Mouse (Mus musculus) bone marrow, adult 2 months (tissue): Measurements from ENCODE around the gene Acbd4. TPM values are rescaled to one million over a fixed set of nuclear protein-coding genes. Genes with fewer than 3 reads are reported as not detected.

Source experiments
- H3K27ac ChIP-seq: fragments of 200-500 bp; 2 replicates; pipeline ENCODE4 v1.5.1; 2012; ENCODE audit warnings: low read depth, mild to moderate bottlenecking, control low read depth, inconsistent platforms, low read length; ENCODE audit not compliant: control insufficient read depth, poor library complexity, insufficient read depth
- H3K4me1 ChIP-seq: fragments of 200-500 bp; 2 replicates; pipeline ENCODE4 v1.6.1; 2011; ENCODE audit warnings: low read length; ENCODE audit not compliant: control insufficient read depth, insufficient read depth
- H3K4me3 ChIP-seq: fragments of 200-500 bp; replicated peaks from 2 replicates; pipeline ENCODE3; 2011; ENCODE audit warnings: mild to moderate bottlenecking, low read depth, low read length, control low read depth; ENCODE audit not compliant: control insufficient read depth
- CTCF ChIP-seq: fragments of 200-500 bp; IDR thresholded peaks from 2 replicates; pipeline ENCODE4 v1.5.1; 2011; ENCODE audit warnings: low read length, control low read depth; ENCODE audit not compliant: control insufficient read depth, insufficient read depth
- POLR2A ChIP-seq: fragments of 200-500 bp; IDR thresholded peaks from 2 replicates; pipeline ENCODE4 v1.6.1; 2011; ENCODE audit warnings: low read depth, mild to moderate bottlenecking, control low read depth, low read length, borderline replicate concordance; ENCODE audit not compliant: control insufficient read depth
- WGBS: fragments of 180-500 bp; shearing (Covaris S2); methylation state at CpG from one replicate; pipeline ENCODE4 v1.1.7; 2018; 5-methylcytosine and 5-hydroxymethylcytosine counted together
- polyA plus RNA-seq: library from polyadenylated mRNA; stranded (reverse); fragments of >200 nt; gene quantifications from 2 replicates; pipeline ENCODE4 v1.2.4, GENCODE M21; 2011; ENCODE audit warnings: low replicate concordance; ENCODE audit not compliant: missing spikeins, insufficient read depth, insufficient read length

Acbd4 gene
- polyA plus RNA-seq, 1 experiment, result 34.1 TPM

- no peaks in the 10 kb centered on the region; the same call in 1 of the 2 replicates for H3K4me1 ChIP-seq
- H3K27ac ChIP-seq, result no peak overlapping the region
- no peak for TF ChIP-seq CTCF
- no peak for TF ChIP-seq POLR2A
- H3K4me3 ChIP-seq, result no peak overlapping the region
- 67% methylated on average over 10 of the region's 10 CpGs for WGBS
These were observed 26.6 kb upstream of the Acbd4 start for GRCm38 (mm10) chr11:103074796-103075323.

- 55% methylated on average over 7 of the region's 7 CpGs for WGBS
- no peaks in the 10 kb centered on the region; the same call in none of the 2 replicates for H3K4me1 ChIP-seq
- TF ChIP-seq CTCF (no peak), POLR2A (no peak)
- no peak overlapping the region for H3K27ac ChIP-seq
- no peak overlapping the region for H3K4me3 ChIP-seq
These were observed 25.5 kb upstream of the Acbd4 start for GRCm38 (mm10) chr11:103076010-103076409.

- WGBS, result 90% methylated on average over 8 of the region's 8 CpGs
- TF ChIP-seq CTCF (no peak), POLR2A (no peak)
- no peaks in the 10 kb centered on the region; the same call in none of the 2 replicates for H3K4me1 ChIP-seq
- no peak overlapping the region for H3K27ac ChIP-seq
- no peak overlapping the region for H3K4me3 ChIP-seq
These were observed 24.9 kb upstream of the Acbd4 start for GRCm38 (mm10) chr11:103076581-103076980.

DNA sequence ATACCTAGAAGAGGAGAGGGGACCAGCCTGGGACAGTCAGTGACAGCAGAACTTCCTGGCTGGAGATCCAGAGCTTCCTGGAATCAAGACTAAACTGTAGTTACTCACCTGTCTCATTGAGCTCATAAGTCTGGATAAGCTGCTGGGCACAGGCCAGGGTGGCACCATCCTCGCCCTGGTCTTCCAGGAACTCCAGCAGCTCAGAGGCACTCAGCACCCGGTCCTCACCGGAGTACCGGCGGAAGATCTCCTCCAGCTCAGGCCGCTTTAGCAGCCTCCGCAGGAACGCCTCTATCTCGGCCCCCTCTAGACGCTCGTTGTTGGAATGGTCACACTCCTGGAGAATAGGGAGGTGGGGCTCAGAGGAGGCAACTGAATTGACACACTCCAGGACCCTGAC lies 23.4 kb upstream of the Acbd4 start:
- Histone ChIP-seq H3K4me1 (no peaks in the 10 kb centered on the region; the same call in none of the 2 replicates), H3K4me3 (no peak overlapping the region), H3K27ac (no peak overlapping the region)
- 94% methylated on average over 11 of the region's 11 CpGs for WGBS
- TF ChIP-seq POLR2A, result no peak
- TF ChIP-seq CTCF, result no peak

DNA sequence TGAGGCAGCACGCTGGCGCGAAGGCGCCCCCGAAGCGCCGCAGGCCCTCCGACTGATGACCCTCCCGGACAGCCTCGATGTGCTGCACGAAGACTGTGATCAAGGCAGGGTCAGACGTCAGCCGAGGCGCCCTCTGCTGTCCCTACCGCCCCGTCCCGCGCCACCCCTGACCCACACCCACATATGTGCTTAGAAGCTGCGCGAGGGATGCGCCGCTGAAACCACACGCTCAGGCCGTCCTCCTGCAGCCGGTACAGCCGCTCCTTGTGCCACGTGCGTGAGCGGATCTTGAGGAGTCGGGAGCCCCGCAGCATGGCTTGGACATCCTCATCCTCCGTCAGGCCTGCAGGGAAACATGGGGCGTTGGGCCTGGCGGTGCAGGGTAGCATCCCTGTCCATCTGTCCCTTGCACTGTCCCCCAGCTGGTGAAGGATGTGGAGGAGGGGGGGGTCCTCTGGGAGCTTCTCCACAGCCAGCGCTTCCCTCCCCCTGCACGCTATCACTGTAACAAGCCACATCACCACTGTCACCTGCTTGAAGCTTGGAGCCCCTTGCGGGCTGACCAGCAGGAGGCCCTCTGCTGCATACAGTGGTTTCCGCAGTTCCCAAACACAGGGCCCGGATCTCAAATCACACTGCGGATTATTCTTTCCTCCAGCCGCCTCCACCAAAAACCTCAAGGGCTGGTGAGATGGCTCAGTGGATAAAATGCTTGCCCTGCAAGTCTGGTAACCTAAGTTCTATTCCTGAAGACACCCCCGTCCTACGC lies 21.0 kb upstream of the Acbd4 start:
- 11% methylated on average over 43 of the region's 43 CpGs for WGBS
- Histone ChIP-seq H3K4me1 (no peaks in the 10 kb centered on the region; the same call in none of the 2 replicates), H3K27ac (no peak overlapping the region; the same call in 1 of the 2 replicates), H3K4me3 (peak overlapping the region; percentile 29)
- TF ChIP-seq POLR2A (no peak), CTCF (peak; percentile 27; the same call in 1 of the 2 replicates)

GRCm38 (mm10) chr11:103081631-103082030 lies 19.9 kb upstream of the Acbd4 start:
- TF ChIP-seq CTCF, result no peak
- TF ChIP-seq POLR2A, result no peak
- Histone ChIP-seq H3K4me3 (no peak overlapping the region), H3K27ac (no peak overlapping the region), H3K4me1 (no peaks in the 10 kb centered on the region; the same call in none of the 2 replicates)
- WGBS, result 86% methylated on average over 6 of the region's 6 CpGs

DNA sequence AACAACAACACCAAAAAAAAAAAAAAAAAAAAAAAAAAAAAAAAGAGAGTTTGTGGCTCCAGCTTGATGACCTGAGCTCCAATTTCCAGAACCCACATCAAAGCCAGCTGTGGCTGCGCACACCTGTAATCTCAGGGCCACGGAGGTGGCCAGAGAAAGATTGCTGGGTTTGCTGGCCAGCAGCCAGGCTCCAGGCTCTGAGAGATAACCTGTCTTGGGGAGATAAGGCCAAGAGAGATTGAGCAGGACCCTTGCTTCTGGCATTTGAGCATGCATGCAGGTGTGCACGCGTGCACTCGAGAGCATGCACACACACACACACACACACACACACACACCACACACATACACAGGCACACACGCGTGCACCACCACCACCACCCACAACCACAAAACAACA lies 8.2 kb upstream of the Acbd4 start:
- Histone ChIP-seq H3K4me3 (no peak overlapping the region), H3K4me1 (peaks cover 4% of the 10 kb centered on the region), H3K27ac (no peak overlapping the region; the same call in none of the 2 replicates)
- TF ChIP-seq POLR2A (no peak), CTCF (no peak)
- WGBS, result 49% methylated on average over 7 of the region's 7 CpGs

DNA sequence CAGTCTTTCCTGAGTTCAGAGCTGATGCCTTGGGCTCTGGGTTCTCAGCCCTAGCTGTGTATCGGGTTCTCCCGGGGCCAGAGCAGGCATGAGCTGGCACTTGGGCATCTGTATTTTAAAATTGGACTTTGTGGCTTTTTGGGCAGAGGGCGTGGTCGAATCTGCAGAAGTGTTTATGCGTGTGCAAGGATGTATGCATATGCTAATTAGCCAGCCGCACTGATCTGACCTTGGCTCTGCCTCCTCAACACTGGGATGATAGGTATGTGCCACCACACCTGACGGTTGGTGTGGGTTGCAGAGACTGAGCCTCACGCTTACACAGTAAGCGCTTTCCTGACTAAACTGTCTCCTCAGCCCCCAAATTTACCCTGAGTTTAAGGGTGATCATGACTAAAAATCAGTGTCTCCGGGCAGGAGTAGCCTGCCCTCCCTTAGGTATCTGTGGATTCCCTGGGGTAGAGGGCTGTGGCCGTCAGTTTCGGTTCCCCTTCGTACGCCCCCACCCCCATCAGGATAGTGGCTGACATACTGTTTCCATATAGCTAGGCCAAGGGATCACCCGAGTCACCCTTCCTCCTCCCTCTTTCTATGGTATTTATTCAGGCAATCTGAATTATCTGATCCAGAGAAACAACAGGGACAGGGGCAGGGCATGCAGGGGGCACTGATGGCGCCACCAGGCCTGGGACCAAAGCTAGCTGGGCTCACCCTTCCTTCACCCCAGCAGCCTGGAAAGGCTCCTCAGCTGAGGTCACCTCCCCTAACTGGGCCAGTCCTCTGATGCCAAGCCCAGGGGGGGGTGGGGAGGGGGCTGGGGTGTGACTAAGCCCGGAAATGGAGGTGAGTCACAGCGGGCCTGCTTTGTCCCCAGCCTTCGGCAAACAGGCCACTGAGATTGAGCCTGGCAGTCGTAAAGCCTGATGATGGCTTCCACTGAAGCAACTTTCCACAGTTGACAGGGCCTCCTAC lies 7.3 kb upstream of the Acbd4 start:
- Histone ChIP-seq H3K4me1 (peaks cover 4% of the 10 kb centered on the region), H3K4me3 (no peak overlapping the region), H3K27ac (peak overlapping the region; percentile 45)
- WGBS, result 36% methylated on average over 20 of the region's 20 CpGs
- TF ChIP-seq CTCF (no peak), POLR2A (no peak)
